14 mouse cellular contexts compared by ENCODE assay signal in genomic region chr11:107393828-107394165, GRCm38 (mm10).
DNase-seq lines count a peak whose midpoint lies in the region; ATAC-seq and TF ChIP-seq lines count a peak whose summit lies in the region.
"Had no signal": no experiment of that assay in that cellular context is flagged by ENCODE, and none has a peak within 500 bp of the region (broad histone marks: within the 10 kb centered on the region; RNA-seq: fewer than 3 reads in every experiment).

No protein-coding gene starts in this region.

- no peaks in the 10 kb centered on the region for H3K27me3 ChIP-seq in kidney, postnatal 0 days (ENCODE audit: insufficient read depth, low read length)
- H3K27me3 ChIP-seq in kidney, embryonic 15.5 days, result no peaks in the 10 kb centered on the region
- no peaks in the 10 kb centered on the region for H3K27me3 ChIP-seq in midbrain, embryonic 14.5 days (ENCODE audit: control insufficient read depth, insufficient read depth, low read length)
- H3K27me3 ChIP-seq: CH12.LX; embryonic facial prominence, embryonic 15.5 days; limb, embryonic 12.5 days had no signal

- TF ChIP-seq CTCF in kidney, postnatal 0 days (IDR thresholded peaks at IDR 0.05; ENCODE audit: low read depth), result no peak

- no peaks in the 10 kb centered on the region for H3K9me3 ChIP-seq in kidney, postnatal 0 days (replicated peaks; ENCODE audit: low read length)
- H3K9me3 ChIP-seq in kidney, embryonic 15.5 days (replicated peaks), result no peaks in the 10 kb centered on the region
- no peaks in the 10 kb centered on the region for H3K9me3 ChIP-seq in midbrain, embryonic 14.5 days (ENCODE audit: control insufficient read depth, low read length)
- H3K9me3 ChIP-seq: embryonic facial prominence, embryonic 15.5 days; limb, embryonic 12.5 days had no signal

- 0 out of 2 replicates have a peak, but pooled peaks cover 3% of the 10 kb centered on the region for H3K4me1 ChIP-seq in kidney, postnatal 0 days (replicated peaks; ENCODE audit: insufficient read depth, low read length)
- H3K4me1 ChIP-seq in kidney, embryonic 15.5 days, result peaks cover 19% of the 10 kb centered on the region
- peaks cover 21% of the 10 kb centered on the region for H3K4me1 ChIP-seq in midbrain, embryonic 14.5 days (ENCODE audit: control insufficient read depth, insufficient read depth, low read length)

- no peaks in the 10 kb centered on the region for H3K36me3 ChIP-seq in kidney, postnatal 0 days (ENCODE audit: insufficient read depth, low read length)
- H3K36me3 ChIP-seq in kidney, embryonic 15.5 days, result no peaks in the 10 kb centered on the region
- no peaks in the 10 kb centered on the region for H3K36me3 ChIP-seq in midbrain, embryonic 14.5 days (ENCODE audit: control insufficient read depth, insufficient read depth, low read length)
- H3K36me3 ChIP-seq: embryonic facial prominence, embryonic 15.5 days; limb, embryonic 12.5 days had no signal

- no peak overlapping the region for H3K4me2 ChIP-seq in kidney, postnatal 0 days (ENCODE audit: low read length)
- no peak overlapping the region for H3K4me2 ChIP-seq in kidney, embryonic 15.5 days
- no peak overlapping the region for H3K4me2 ChIP-seq in midbrain, embryonic 14.5 days (ENCODE audit: low read length)
- H3K4me2 ChIP-seq: embryonic facial prominence, embryonic 15.5 days; limb, embryonic 12.5 days had no signal

- 57% methylated on average over 12 of the region's 12 CpGs for WGBS in kidney, postnatal 0 days
- WGBS in kidney, embryonic 15.5 days, result 40% methylated on average over 12 of the region's 12 CpGs
- 94% methylated on average over 12 of the region's 12 CpGs for WGBS in midbrain, embryonic 14.5 days

- no peak for ATAC-seq in kidney, postnatal 0 days (replicated peaks; ENCODE audit: low FRiP score, low read depth)
- no peak for ATAC-seq in kidney, embryonic 15.5 days (replicated peaks; ENCODE audit: low FRiP score)
- no peak for ATAC-seq in midbrain, embryonic 14.5 days (ENCODE audit: low FRiP score, low TSS enrichment)
- ATAC-seq: forebrain, embryonic 14.5 days; hindbrain, postnatal 0 days had no signal

- DNase-seq in kidney, postnatal 0 days (ENCODE audit: low spot score), result peak; percentile 74
- DNase-seq in thymus, postnatal 14 days, result peak; percentile 14
- no peak for DNase-seq in thymus, postnatal 10 days (ENCODE audit: low spot score in 2 of 2)
- peak; percentile 56 to 69 for DNase-seq in layer of hippocampus, adult 8-10 months (ENCODE audit: low spot score in 2 of 2)
- DNase-seq in urinary bladder, postnatal 14 days (ENCODE audit: low spot score), result no peak
- no peak for DNase-seq in midbrain, embryonic 14.5 days
- no peak for DNase-seq in B cell, adult 2 months

- no peak overlapping the region for H3K9ac ChIP-seq in kidney, postnatal 0 days (ENCODE audit: low read depth, low read length)
- no peak overlapping the region for H3K9ac ChIP-seq in kidney, embryonic 15.5 days
- H3K9ac ChIP-seq in midbrain, embryonic 14.5 days (replicated peaks; ENCODE audit: low read length), result no peak overlapping the region
- H3K9ac ChIP-seq: embryonic facial prominence, embryonic 15.5 days; limb, embryonic 12.5 days had no signal

- H3K27ac ChIP-seq in kidney, postnatal 0 days, result 0 out of 2 replicates have a peak overlapping the region, but pooled peaks have one; percentile 36
- H3K27ac ChIP-seq in kidney, embryonic 15.5 days, result no peak overlapping the region
- no peak overlapping the region for H3K27ac ChIP-seq in midbrain, embryonic 14.5 days (replicated peaks; ENCODE audit: low read depth, low read length)
- H3K27ac ChIP-seq: embryonic facial prominence, embryonic 15.5 days; hindbrain, postnatal 0 days; limb, embryonic 12.5 days; stomach, postnatal 0 days had no signal

- no peak overlapping the region for H3K4me3 ChIP-seq in kidney, postnatal 0 days (replicated peaks; ENCODE audit: low read depth, low read length)
- H3K4me3 ChIP-seq in kidney, embryonic 15.5 days (replicated peaks), result no peak overlapping the region
- H3K4me3 ChIP-seq in midbrain, embryonic 14.5 days (replicated peaks; ENCODE audit: low read depth, low read length), result no peak overlapping the region
- H3K4me3 ChIP-seq: embryonic facial prominence, embryonic 15.5 days; limb, embryonic 12.5 days had no signal

Comparison
In these comparisons a context has a peak if more than half of its experiments do, and no peak if none do; other contexts are left out.
1. DNase-seq: peak in kidney, postnatal 0 days (single experiment), thymus, postnatal 14 days (single experiment) and layer of hippocampus, adult 8-10 months (2 of 2); none in thymus, postnatal 10 days (0 of 2), urinary bladder, postnatal 14 days (single experiment), midbrain, embryonic 14.5 days (single experiment) and B cell, adult 2 months (0 of 2).